Mouse (Mus musculus): ENCODE data around the gene Yrdc.
A peak's percentile ranks its signal among the peaks of the same experiment; 100 is the strongest.

The Yrdc gene

DNA sequence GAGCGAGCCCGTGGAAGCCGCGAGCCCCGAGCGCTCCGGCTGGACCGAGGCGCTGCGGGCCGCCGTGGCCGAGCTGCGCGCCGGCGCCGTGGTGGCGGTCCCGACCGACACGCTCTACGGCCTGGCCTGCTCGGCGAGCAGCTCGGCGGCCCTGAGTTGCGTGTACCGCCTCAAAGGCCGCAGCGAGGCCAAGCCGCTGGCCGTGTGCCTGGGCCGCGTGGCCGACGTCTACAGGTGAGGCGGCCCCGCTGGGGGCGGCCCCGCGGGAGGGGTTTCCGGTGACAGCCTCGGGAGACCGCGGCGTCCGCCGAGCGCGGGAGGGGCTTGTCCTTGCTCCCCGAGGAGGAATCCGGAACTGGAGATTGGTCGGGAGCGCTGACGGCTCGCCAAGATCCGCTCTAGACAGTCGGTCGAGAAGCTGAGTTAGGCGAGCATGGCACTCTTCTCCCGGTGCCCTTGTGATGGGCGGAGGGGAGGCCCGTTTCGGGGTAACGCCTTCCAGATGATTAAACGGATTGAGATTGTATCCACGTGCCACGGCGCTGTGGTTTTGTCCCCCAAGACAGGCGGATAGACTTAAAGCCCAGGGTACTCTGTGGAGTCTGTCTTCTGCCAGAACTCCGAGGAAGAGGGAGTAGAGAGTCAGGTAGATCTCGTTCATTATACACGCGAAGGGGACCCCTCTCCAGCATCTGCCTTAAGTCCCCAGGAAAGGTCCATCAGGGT lies 617 bp downstream of the Yrdc start, which contains the start of gene 1110065P20Rik:
Gene 1110065P20Rik, minus strand, starts transcription at position 264 of the 726 bp plus-strand sequence.
- DNase-seq (ENCODE audit: low read depth) = peak; percentile 87

DNA sequence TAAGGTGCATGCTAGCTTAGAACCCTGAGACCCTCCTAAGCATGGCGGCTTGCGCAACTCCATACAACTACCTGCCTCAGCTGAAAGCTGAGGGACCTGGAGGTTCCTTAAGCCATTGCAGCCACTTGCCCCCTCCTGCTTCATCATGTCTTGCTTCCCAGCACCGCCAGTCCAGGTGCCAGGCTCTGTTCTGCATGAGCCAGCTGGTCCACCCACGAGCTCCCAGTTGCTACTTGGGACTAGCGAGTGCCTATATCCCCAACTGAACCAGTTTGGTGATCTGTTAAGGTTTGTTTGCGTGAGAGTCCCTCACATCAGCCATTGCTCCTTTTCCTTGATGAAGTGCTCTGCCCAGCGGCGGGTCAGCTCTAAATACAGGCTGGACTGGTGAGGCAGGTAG lies 5.8 kb downstream of the Yrdc start:
- no peak for DNase-seq (ENCODE audit: low read depth)

DNA sequence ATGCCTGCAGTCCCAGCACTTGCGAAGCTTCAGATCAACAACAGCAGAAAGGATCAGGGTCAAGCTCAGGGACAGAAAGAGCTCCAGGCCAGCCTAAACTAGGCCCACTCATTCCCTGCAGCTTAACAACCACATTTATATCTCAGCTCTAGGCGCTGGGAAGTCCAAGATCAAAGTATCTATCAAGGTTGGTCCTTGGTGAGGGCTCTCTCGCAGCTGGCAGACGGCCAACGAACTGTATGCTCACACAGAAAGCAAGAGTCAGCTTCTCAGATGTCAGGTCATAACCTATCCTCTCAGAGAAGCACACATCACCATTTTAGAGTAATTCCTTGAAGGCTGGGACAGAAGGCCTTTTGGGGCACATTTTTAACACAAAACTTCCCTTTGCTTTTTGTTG lies 7.9 kb downstream of the Yrdc start:
- DNase-seq (ENCODE audit: low read depth) = peak; percentile 28

DNA sequence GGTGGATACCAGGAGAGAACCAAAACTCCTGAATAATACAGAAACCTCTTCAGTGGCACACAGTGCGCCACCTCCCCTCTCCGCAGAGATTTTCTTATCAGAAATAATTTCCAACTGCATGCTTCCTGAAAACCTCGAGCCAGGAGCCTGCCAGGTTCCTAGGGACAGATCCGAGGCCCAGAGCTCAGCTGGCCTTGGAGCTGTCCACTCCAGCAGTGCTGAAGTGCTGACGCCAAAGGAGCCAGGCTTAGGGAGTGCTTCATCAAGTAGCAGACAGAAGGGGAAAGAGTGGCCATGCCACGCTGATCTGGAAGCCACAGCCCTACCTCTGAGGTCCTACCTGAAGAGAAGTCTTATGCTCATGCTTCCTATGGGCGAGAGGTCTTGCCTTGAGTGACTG lies 10.0 kb downstream of the Yrdc start:
- peak; percentile 86 for DNase-seq (ENCODE audit: low read depth)

DNA sequence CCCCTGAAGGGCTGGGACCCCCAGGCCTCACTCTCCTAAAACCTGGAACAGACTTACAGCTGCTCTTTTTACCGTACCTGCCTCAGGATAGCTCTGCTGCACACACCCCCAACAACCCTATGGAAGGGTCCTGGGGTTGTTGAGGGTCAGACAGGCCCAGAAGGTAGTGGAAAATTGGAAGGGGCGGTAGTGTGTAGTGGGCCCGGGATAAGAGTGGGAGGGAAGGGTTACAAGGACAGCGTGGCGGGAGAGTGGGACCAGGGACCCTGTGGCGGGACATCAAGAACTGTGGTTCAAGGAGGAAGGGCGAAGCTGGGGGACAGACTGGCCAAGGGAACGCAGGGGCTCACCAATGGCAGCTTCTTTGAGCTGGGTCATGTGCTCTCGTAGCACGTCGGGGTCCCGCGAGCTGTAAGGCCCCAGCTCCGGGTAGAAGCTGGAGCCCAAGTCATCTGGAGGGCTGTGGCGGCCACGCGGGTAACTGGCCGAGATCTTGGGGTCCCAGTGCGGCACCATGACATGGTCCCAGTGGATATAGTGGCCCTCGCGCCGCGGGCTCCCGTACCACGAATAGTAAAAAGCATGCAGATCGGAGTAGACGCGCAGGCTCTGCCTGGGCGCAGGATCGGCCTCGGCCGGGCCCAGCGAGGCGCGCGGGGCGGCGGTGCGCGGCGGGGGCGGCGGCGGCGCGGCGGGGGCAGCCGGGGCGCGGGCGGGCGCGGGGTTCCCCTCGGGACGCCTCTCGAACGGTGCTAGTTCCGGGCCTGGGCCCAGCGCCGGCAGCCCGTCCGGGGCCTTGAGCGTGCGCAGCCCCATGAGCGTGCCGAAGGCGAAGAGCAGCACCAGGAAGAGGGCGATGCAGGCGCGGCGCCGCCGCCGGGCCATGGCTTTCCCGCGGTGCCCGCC lies 11.1 kb downstream of the Yrdc start, which contains the start of gene Maneal:
Gene Maneal, minus strand, starts transcription at position 889 of the 906 bp plus-strand sequence.
- DNase-seq (ENCODE audit: low read depth) = no peak

DNA sequence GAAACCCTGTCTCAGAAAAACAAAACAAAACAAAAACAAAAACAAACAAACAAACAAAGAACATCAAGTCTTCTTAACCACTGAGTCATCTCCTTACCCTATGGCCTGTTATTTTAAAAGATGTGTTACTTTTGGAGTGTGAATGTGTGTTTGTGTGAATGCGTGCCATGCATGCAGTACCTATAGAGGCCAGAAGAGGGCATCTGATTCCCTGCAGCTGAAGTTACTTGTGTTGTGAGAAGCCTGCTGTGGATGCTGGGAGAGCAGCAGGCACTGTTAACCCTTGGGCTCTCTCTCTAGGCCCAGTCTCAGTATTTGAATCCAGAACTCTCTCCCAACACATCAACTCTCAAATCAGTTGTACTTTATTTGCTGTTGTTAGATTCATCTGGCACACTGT lies 22.2 kb downstream of the Yrdc start:
- peak; percentile 40 for DNase-seq (ENCODE audit: low read depth)

DNA sequence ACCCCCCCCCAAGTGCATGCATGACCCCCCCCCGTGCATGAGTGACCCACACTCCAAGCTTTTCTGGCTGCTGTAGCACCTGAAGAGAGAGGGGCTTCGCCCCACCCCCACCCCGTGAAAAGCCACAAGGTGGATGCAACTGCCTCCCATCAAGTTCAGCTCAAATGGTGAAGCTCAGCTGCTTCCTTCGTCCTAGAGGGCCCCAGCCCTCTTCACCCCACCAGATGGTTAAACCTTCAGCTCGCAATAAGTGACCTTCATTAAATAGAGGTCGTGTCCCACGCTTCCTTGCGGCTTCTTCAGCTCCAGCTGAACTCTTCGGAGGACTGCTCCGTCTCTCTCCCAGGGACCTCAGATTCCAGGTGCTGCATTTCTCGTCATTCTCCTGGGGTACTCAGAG lies 30.1 kb downstream of the Yrdc start, which contains the start of gene Epha10:
Gene Epha10, plus strand, starts transcription at position 301 of the 400 bp plus-strand sequence.
- no peak for DNase-seq (ENCODE audit: low read depth)

DNA sequence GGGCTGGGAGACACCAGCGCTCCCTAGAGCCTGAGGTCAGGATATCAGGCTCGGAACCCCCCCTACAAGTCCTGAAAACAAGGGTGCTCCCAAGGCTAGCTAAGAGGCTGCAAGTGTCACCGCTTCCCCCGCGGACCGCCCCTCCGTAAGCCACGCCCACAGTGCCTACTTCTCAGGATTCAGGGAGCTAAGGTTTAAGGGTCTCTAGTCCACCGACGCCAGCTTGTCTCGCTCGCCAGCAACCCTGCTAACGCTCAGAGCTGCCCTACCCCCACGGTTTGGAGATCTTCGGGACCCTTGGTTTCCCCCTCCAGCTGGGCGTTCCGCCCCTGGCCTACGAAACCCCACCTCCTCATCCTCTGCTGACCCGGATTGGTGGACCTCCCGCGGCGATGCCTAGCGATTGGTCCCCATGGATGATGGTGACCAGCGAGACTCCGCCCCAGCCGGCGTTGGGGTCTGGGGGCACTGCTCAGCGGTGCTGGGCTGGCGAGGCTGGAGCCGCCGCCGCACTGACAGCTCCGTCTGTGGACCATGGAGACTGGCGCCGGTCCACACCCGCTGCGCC lies 30.9 kb downstream of the Yrdc start:
- DNase-seq (ENCODE audit: low read depth) = no peak

DNA sequence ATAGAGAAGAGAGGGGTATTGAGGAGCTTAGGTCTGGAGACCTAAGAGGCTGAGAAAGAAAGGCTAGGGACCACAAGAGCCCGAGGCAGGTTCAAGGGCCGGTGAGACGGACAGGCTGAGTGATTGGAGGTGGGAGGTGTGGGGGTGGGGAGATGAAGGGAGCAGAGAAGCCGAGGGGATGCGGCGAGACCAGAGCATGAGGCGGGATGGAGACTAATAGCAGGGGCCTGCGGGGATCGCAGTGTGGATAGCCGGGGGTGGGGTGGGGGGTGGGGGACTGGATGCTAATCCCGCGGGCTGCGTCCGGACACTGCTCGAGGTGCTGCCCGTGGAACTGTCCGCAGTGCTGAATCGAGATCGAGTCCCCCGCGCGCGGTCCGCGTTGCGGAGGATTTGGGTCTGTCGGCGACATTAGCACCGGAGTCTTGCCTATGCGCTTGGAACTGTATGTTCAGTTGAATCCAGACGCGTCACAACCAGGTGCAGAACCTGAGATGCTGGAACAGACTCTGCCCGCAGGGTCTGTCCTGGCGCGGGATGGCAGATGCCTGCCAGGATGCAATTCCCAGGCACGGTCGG lies 31.8 kb downstream of the Yrdc start:
- no peak for DNase-seq (ENCODE audit: low read depth)

DNA sequence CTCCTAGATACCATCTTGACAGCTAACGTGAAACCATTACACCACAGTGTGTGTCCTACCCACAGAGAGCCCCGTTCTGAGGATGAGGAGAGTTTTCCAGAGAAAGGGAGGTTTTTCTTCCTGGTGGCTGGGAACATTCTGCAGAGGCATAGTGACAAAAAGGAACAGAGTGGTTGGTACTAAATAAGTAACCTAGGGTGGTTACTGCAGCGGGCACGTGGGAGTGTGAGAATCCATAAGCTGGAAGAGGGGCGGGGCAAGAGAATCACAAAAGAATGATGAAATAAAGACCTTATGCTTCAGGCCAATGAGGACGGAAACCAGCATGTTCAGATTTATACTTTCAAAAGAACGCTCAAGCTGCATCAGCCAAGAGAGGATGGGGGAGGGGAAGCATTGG lies 38.2 kb downstream of the Yrdc start:
- peak; percentile 22 for DNase-seq (ENCODE audit: low read depth)

DNA sequence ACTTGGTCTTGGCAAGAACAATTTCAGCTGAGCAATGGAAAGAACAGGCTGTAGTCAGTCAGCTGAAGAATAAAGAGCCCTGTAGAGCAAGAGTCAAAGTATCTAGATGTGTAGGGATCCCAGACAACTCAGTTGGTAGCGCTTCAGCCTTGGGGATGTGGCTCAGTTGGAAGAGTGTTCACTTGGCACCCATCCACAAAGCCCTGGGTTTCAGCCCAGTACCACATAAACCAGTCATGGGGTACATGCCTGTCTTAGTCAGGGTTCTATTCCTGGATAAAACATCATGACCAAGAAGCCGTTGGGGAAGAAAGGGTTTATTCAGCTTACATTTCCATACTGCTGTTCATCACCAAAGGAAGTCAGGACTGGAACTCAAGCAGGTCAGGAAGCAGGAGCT lies 39.5 kb downstream of the Yrdc start:
- peak; percentile 87 for DNase-seq (ENCODE audit: low read depth)

DNA sequence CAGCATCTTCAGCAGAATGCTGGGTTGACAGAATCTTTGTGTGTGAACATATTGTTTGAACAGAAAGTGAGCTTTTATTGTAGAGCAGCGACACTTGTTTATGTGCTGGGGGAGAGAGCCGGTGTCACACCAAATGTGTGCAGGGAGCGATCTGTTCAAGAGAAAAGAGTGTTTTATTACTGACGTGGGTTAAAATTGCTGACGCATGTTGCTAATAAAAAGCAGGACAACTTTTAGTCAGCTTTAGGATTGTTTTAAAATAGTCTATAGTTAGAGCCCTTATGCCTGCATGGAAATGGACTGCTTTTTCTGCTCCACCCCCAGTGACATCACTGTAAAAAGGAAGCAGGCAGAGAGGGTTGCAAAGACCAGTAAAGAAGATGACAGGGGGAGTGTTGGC lies 40.4 kb downstream of the Yrdc start:
- peak; percentile 69 for DNase-seq (ENCODE audit: low read depth)

DNA sequence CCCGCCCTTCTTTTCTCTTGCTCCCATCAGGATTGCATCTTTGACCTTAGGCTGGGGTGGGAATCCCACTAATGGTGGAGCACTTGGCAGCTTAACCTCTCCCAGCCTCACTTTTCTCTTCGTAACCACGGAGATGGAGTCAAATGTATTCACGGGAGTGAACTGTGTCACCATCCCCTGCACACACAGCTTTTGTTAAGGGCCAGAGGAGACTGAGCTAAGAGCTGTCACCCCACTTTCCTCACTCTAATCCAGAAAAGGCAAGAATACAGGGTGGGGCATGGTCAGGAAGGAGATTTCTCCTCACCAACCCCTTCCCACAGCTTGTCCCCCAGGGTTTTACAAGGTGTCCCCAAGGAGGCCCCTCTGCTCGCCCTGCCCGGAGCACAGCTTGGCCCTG lies 43.3 kb downstream of the Yrdc start:
- DNase-seq (ENCODE audit: low read depth) = no peak

DNA sequence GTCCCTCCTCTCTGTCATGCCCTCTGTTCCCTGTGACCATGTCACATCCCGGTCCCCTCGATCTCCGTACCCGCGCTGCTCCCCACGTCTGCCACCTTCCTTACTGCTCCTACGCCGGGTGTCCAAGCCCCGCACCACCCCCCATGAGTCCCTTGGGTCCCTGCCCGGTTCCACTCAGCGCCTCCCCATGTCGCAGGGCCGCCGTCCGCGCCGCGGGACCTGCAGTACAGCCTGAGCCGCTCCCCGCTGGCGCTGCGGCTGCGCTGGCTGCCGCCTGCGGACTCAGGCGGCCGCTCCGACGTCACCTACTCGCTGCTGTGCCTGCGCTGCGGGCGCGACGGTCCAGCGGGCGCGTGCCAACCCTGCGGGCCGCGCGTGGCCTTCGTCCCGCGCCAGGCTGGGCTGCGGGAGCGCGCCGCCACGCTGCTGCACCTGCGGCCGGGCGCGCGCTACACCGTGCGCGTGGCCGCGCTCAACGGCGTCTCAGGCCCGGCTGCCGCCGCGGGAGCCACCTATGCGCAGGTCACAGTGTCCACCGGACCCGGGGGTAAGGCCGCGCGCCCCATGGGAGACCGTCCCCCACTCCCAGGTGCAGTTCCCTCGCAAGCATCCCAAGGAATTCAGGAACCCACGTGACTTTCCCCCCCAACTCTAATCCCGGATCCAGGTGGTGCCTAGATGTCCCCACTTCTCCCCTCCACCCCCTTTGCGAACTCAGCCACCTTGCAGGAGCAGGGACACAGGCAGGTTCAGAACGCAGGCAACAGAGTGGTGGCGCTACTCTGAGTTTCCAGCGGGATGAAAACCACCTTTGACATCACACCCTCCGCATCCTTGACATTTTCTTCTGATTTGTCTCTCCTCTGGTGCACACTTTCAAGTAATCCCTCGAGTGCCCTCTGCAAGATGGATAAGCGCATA lies 44.3 kb downstream of the Yrdc start:
- no peak for DNase-seq (ENCODE audit: low read depth)

DNA sequence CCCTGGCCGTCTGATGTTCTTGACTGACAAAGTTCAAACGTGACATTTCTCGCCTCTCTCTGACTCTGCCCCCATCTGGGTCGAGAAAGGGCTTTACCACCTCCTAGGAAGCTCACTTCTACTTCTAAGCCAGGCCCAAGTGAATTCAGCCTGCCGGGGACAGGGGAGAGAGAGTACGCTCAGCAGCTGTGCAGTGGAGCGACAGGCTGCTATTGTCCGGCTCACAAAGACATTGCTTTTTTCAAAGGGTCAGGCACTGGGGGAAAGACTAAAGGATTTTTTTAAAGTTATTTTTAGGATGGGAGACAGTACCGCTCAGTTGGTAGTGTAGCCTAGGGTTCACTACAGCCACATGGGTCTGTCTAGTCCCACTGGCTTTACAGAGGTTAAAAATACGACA lies 47.9 kb downstream of the Yrdc start:
- DNase-seq (ENCODE audit: low read depth) = no peak

DNA sequence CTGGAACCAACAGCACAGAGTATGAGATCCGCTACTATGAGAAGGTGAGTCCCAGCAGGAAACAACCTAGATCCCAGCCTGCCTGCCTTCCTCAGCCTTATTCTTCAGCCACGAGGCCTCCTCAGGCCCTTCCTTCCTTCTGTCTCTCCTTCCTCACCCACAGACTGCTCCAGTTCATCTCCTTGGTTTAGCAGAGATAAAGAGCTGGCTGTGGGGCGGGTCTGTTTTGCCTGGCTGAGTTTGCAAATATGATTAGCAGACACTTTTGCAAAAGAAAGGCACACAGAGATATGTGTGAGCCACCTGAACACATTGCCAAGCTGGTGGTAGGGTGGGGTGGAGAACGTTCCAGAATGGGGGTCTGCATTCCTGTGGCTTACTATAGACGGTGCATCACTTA lies 49.4 kb downstream of the Yrdc start:
- DNase-seq (ENCODE audit: low read depth) = no peak
